Mouse (Mus musculus): ENCODE results near the gene 4930558C23Rik. TPM values are rescaled to one million over a fixed set of nuclear protein-coding genes. Genes with fewer than 3 reads are reported as not detected.
"Not testable (repeated sequence)": the region's sequence is repeated elsewhere in the genome, so short reads cannot be mapped to it uniquely, and the experiment has no call there.

4930558C23Rik gene
- total RNA-seq, 4 experiments from 2014 or later: not detected

GRCm38 (mm10) chr3:95373208-95373607, 29.4 kb downstream of the 4930558C23Rik start:
- DNase-seq (ENCODE audit: low spot score): no peak

- DNase-seq (ENCODE audit: low spot score): no peak
Observed at GRCm38 (mm10) chr3:95370101-95370500, 32.5 kb downstream of the 4930558C23Rik start.

DNA sequence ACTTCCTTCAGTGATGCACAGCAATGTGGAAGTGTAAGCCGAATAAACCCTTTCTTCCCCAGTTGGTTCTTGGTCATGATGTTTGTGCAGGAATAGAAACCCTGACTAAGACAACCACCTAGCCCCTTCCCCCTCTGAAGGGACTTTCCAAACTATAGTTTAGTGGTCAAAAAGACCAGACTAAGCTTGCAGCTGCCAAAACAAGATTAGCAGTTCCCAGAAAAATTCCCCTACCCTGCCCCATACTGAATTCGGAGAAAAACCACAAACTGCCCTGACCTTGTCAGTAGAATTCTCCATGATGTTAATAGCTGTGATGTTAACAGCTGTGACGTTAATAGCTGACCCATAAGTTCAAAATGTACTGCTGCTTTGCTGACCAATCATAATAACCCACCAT, 42.4 kb downstream of the 4930558C23Rik start:
- DNase-seq (ENCODE audit: low spot score): not testable (repeated sequence)

GRCm38 (mm10) chr3:95357746-95358145, 44.9 kb downstream of the 4930558C23Rik start:
- DNase-seq (ENCODE audit: low spot score): no peak

DNA sequence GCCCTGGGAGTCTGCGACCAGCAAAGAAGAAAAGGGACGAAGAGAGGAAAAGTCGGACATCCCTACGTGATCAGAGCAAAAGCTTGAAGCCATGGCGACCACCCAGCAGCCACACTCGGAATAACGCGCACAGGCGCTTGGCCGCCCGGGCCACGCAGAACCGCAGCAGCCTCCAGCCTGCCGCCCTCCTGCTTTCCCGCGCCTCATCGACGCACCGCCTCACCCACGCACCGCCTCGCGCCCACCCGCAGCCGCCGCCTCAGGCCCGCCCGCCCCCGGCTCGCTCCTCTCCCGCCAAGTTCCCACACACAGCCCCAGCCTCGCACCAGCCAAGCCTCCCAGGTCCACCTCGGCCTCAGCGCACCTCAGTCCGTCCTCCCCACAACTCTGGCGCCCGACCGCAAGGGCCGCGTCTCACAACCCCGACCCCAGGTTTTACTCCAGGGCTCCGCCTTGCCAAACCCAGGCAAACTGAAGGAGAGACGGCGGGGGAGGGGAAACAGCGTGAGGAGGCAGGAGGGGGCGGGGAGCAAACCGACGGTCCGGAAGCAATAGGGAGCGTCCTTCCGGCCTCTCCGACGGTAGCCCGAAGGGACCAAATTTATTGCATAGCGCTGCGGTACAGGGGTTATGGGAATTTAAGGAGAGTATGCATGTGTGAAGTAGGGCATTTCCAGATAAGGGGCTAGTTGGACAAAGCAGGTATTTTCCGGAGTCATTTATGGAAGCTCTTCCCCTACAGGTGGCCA, 45.8 kb downstream of the 4930558C23Rik start, which contains the start of gene Setdb1:
TSS of gene Setdb1 (minus strand) at position 502 of the 749 bp plus-strand sequence.
- peak; percentile 97 for DNase-seq (ENCODE audit: low spot score)

DNA sequence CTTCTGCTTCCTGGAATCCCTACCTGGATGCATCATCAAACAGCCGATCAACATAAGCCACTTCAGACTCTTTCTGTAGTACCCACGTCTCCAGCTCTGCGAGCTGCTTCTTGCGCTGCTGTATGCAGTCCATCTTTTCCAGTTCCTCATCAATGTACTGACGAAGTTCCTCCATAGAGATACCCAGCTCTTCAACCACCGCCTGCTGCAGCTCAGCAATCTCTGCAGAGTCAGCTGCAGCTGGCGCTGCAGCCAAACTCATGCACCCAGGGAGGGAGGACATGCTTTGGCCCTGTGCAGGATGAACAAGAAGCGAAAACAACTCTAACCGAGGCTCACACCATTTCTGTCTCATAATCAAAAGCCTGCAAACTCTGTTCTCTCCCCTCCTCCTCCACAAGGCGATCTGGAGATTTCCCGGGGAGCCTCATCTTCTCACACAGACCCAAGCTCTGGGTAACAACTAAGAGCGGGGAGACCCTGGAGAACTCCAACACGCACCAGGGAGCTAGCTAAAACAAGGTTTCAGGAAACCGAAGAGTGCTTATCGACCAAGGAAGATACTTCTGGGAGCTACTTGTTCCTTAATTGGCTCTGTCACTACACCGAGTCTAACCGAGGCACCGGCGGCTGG, 46.6 kb downstream of the 4930558C23Rik start:
- DNase-seq (ENCODE audit: low spot score): not testable (repeated sequence)

- DNase-seq (ENCODE audit: low spot score): no peak
Observed at GRCm38 (mm10) chr3:95349491-95349890, 53.1 kb downstream of the 4930558C23Rik start.

DNA sequence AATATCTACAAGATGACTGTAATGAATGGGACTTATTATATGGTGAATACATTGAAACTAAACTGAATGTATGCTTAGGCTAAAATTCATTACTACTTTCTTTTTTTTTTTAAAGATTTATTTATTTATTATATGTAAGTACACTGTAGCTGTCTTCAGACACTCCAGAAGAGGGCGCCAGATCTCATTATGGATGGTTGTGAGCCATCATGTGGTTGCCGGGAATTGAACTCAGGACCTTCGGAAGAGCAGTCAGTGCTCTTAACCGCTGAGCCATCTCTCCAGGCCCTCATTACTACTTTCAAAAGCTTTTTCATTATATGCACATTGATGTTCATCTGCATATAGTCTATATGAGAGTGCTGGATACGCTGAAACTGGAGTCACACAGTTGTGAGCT, 54.3 kb downstream of the 4930558C23Rik start:
- not testable (repeated sequence) for DNase-seq (ENCODE audit: low spot score)

- DNase-seq (ENCODE audit: low spot score): no peak
Observed at GRCm38 (mm10) chr3:95346454-95346853, 56.2 kb downstream of the 4930558C23Rik start.

DNA sequence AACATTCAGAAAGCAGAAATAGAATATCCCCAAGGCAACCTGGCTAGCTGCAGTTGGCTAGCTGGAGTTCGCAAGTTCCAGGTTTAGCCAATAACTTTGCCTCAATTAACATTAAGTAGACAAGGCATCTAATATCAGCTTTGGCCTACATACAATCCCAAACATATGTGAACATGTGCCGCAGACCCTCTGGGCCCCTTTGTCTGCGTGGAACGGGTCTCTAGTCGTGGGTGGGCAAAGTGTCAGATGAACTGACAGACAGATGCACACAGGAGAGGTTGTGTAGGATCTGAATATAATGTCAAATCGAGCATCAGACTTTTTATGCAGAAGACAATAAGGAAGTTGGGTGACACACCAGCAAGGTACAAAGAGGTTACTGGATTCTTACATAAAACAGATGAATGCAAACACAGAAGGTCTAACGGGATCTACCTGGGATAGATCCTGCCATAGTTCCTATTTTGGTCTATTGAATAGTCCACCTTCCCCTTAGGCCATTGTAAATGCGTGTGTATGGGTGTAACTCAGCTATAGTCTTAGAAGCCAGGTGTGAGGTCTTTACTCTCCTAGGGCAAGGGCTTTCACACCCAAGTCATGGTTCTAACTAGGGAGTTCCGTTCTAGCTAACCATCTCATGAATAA, 59.2 kb downstream of the 4930558C23Rik start:
- not testable (repeated sequence) for DNase-seq (ENCODE audit: low spot score)

DNA sequence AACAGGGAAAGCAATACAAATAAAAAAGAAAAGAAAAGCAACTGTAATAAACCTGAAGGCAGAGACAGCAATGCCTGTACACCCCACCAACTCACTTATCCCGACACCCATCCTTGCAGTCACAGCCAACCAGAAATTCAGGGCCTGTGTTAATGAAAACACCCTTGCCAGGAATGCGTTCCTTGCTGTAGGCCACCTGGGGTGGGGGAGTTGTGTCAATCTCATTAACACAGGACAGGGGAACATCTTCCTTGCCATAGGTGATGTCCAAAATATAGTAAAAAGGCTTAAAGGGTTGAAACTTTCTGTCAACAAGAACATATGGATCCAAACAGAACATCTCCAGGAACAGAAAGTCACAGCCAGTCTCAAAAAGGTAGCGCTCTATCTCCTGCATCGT, 64.4 kb downstream of the 4930558C23Rik start:
- no peak for DNase-seq (ENCODE audit: low spot score)

- DNase-seq (ENCODE audit: low spot score): no peak
Observed at GRCm38 (mm10) chr3:95337345-95337744, 65.3 kb downstream of the 4930558C23Rik start.

Other genes with a start within 250 kb of the 4930558C23Rik start
- gene Sema6c, start 242.4 kb downstream of the 4930558C23Rik start, total RNA-seq (2022): 1 to 10 TPM; 2.6 to 8.1 (median 5.5) TPM
- gene Gabpb2, start 184.9 kb downstream of the 4930558C23Rik start, total RNA-seq (2022): 10 to 100 TPM; 12.2 to 13.9 (median 13.2) TPM
- gene Cdc42se1, start 174.1 kb downstream of the 4930558C23Rik start, total RNA-seq (2022): 10 to 100 TPM; 17.0 to 22.8 (median 20.4) TPM
- gene Mllt11, start 170.7 kb downstream of the 4930558C23Rik start, total RNA-seq (2022): 10 to 100 TPM in 2 of 4 experiments, 1 to 10 TPM in 2; 5.5 to 11.3 (median 9.5) TPM
- not detected for gene Gm128, start 161.2 kb downstream of the 4930558C23Rik start, total RNA-seq (2022)
- not detected for gene Bnipl, start 151.6 kb downstream of the 4930558C23Rik start, total RNA-seq (2022)
- gene Mindy1, start 121.5 kb downstream of the 4930558C23Rik start, total RNA-seq (2022): 10 to 100 TPM; 19.5 to 23.8 (median 21.3) TPM
- gene Prune1, start 120.8 kb downstream of the 4930558C23Rik start, total RNA-seq (2022): 10 to 100 TPM; 26.3 to 27.9 (median 27.2) TPM
- 1 to 10 TPM in 1 of 4 experiments, under 1 TPM in 2, not detected in 1; 0.52 to 1.5 (median 0.66) TPM for gene Anxa9, start 95.7 kb downstream of the 4930558C23Rik start, total RNA-seq (2022)
- 10 to 100 TPM; 30.6 to 35.5 (median 33.4) TPM for gene Cers2, start 88.0 kb downstream of the 4930558C23Rik start, total RNA-seq (2022)
- gene Setdb1, start 45.6 kb downstream of the 4930558C23Rik start, total RNA-seq (2022): 10 to 100 TPM; 10.1 to 12.0 (median 10.4) TPM
- 10 to 100 TPM; 36.9 to 39.9 (median 39.1) TPM for gene Arnt, start 31.5 kb upstream of the 4930558C23Rik start, total RNA-seq (2022)
- 1 to 10 TPM; 5.3 to 7.9 (median 6.6) TPM for gene Ctsk, start 96.4 kb upstream of the 4930558C23Rik start, total RNA-seq (2022)
- gene Ctss, start 123.9 kb upstream of the 4930558C23Rik start, total RNA-seq (2022): 10 to 100 TPM in 2 of 4 experiments, 1 to 10 TPM in 2; 7.8 to 17.5 (median 10.0) TPM
- not detected for gene Hormad1, start 156.8 kb upstream of the 4930558C23Rik start, total RNA-seq (2022)
- gene Golph3l, start 186.1 kb upstream of the 4930558C23Rik start, total RNA-seq (2022): 10 to 100 TPM; 17.9 to 20.9 (median 19.6) TPM
- 10 to 100 TPM; 77.2 to 84.9 (median 80.6) TPM for gene Ensa, start 222.2 kb upstream of the 4930558C23Rik start, total RNA-seq (2022)

All from heart, adult 8-10 months (tissue).